Mouse (Mus musculus) neural tube, embryonic 14.5 days (tissue): Measurements from ENCODE around the gene Sp3. TPM values are rescaled to one million over a fixed set of nuclear protein-coding genes. Genes with fewer than 3 reads are reported as not detected.

Source experiments
- ATAC-seq: fragments of 200-750 bp; cut with Nextera tagmentation; 2 replicates; pipeline ENCODE4 v1.8.0; 2017; ENCODE audit warnings: low read depth, mild to moderate bottlenecking, moderate TSS enrichment, moderate library complexity
- H3K27ac ChIP-seq: fragments of 300-500 bp; sonication (generic); 2 replicates; pipeline ENCODE4 v1.5.1; 2014; ENCODE audit warnings: low read depth, mild to moderate bottlenecking, control low read depth, low read length, moderate library complexity, mixed read lengths
- H3K27me3 ChIP-seq: fragments of 300-500 bp; sonication (generic); 2 replicates; pipeline ENCODE4 v1.6.1; 2014; ENCODE audit warnings: low read length; ENCODE audit not compliant: control insufficient read depth, insufficient read depth
- H3K36me3 ChIP-seq: fragments of 300-500 bp; sonication (generic); 2 replicates; pipeline ENCODE4 v1.6.1; 2014; ENCODE audit warnings: low read length, mixed read lengths; ENCODE audit not compliant: control insufficient read depth, insufficient read depth
- H3K4me1 ChIP-seq: fragments of 300-500 bp; sonication (generic); 2 replicates; pipeline ENCODE4 v1.6.1; 2014; ENCODE audit warnings: low read length; ENCODE audit not compliant: control insufficient read depth, insufficient read depth
- H3K4me2 ChIP-seq: fragments of 300-500 bp; sonication (generic); 2 replicates; pipeline ENCODE4 v1.6.1; 2014; ENCODE audit warnings: mild to moderate bottlenecking, low read depth, low read length, control low read depth
- H3K4me3 ChIP-seq: fragments of 300-500 bp; sonication (generic); 2 replicates; pipeline ENCODE4 v1.5.1; 2014; ENCODE audit warnings: low read depth, low read length, control low read depth, mixed read lengths
- H3K9ac ChIP-seq: fragments of 300-500 bp; sonication (generic); replicated peaks from 2 replicates; pipeline ENCODE4 v1.6.1; 2014; ENCODE audit warnings: low read depth, mild to moderate bottlenecking, control low read depth, low read length, mixed read lengths
- H3K9me3 ChIP-seq: fragments of 300-500 bp; sonication (generic); 2 replicates; pipeline ENCODE4 v1.6.1; 2016; ENCODE audit warnings: low read length; ENCODE audit not compliant: control insufficient read depth
- WGBS: fragments of 180-500 bp; shearing (Covaris S2); extraction: QIAGEN DNeasy Blood & Tissue Kit; methylation state at CpG from one replicate; pipeline ENCODE4 v1.1.7; 2014; 5-methylcytosine and 5-hydroxymethylcytosine counted together
- microRNA-seq: library from miRNA; unstranded; fragments of <30 nt; microRNA quantifications from one replicate; pipeline ENCODE4, GENCODE M21; 2016
- polyA plus RNA-seq: library from polyadenylated mRNA; unstranded; fragments of >200 nt; fragmentation: Nextera tagmentation; extraction: Ambion mirVana; gene quantifications from 2 replicates; pipeline ENCODE4 v1.2.1, GENCODE M21; 2014

The Sp3 gene
- polyA plus RNA-seq, 1 experiment from 2014 or later, result 45.3 TPM

- Histone ChIP-seq H3K4me3 (no peak overlapping the region), H3K27ac (no peak overlapping the region), H3K9me3 (no peaks in the 10 kb centered on the region), H3K27me3 (no peaks in the 10 kb centered on the region), H3K4me2 (no peak overlapping the region), H3K36me3 (no peaks in the 10 kb centered on the region), H3K9ac (no peak overlapping the region), H3K4me1 (no peaks in the 10 kb centered on the region)
- no peak for ATAC-seq
- 98% methylated on average over 2 of the region's 2 CpGs for WGBS
Measured at GRCm38 (mm10) chr2:72898782-72899305, 81.4 kb downstream of the Sp3 start.

GRCm38 (mm10) chr2:72898094-72898781, 82.0 kb downstream of the Sp3 start:
- ATAC-seq, result no peak
- 79% methylated on average over 3 of the region's 3 CpGs for WGBS
- Histone ChIP-seq H3K9me3 (no peaks in the 10 kb centered on the region), H3K27me3 (no peaks in the 10 kb centered on the region), H3K4me3 (no peak overlapping the region), H3K36me3 (no peaks in the 10 kb centered on the region), H3K4me1 (no peaks in the 10 kb centered on the region), H3K4me2 (no peak overlapping the region), H3K9ac (no peak overlapping the region), H3K27ac (no peak overlapping the region)

- Histone ChIP-seq H3K36me3 (no peaks in the 10 kb centered on the region), H3K9me3 (no peaks in the 10 kb centered on the region), H3K4me1 (no peaks in the 10 kb centered on the region), H3K27ac (no peak overlapping the region), H3K27me3 (no peaks in the 10 kb centered on the region), H3K4me3 (no peak overlapping the region), H3K9ac (no peak overlapping the region), H3K4me2 (no peak overlapping the region)
- no peak for ATAC-seq
Measured at GRCm38 (mm10) chr2:72889806-72890205, 90.4 kb downstream of the Sp3 start.

Small RNA genes lying within 50 kb of the gene (microRNA-seq; reads per million reads assigned to microRNA genes)
- not detected for gene Gm25960

Other genes with a start within 250 kb of the Sp3 start
- gene Gm11084, start 6.3 kb upstream of the Sp3 start, polyA plus RNA-seq, result not detected in 2 replicates
- gene Ola1, start 238.5 kb upstream of the Sp3 start, polyA plus RNA-seq, result 102 and 113 TPM in 2 replicates